Mouse (Mus musculus): ENCODE measurements around the gene Olfr1392.
A peak's percentile ranks its signal among the peaks of the same experiment; 100 is the strongest.
"Not testable (repeated sequence)": the region's sequence is repeated elsewhere in the genome, so short reads cannot be mapped to it uniquely, and the experiment has no call there.

Olfr1392 gene

DNA sequence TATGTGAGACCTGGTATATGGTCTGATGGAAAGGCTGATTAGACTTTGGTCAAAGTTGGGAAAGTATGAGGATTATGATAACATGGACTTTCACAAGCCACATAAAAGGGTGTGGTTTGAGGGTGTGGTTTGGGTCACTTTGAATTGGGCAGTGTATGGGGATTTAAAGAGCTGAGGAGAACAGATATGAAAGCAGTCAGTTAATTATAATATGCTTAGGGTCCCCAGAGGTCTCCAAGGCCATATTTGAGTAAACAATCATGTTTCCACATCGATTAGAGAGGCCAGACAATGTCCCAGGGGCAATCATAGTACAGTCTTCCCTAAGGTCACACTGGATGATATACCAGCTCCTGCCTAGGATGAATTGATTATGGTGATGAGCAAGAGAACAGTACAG lies at the start of gene Olfr1392:
Olfr1392 (plus strand) TSS at position 301 of the 400 bp plus-strand sequence.
- DNase-seq (ENCODE audit: low spot score in 2 of 2) = not testable (repeated sequence)

DNA sequence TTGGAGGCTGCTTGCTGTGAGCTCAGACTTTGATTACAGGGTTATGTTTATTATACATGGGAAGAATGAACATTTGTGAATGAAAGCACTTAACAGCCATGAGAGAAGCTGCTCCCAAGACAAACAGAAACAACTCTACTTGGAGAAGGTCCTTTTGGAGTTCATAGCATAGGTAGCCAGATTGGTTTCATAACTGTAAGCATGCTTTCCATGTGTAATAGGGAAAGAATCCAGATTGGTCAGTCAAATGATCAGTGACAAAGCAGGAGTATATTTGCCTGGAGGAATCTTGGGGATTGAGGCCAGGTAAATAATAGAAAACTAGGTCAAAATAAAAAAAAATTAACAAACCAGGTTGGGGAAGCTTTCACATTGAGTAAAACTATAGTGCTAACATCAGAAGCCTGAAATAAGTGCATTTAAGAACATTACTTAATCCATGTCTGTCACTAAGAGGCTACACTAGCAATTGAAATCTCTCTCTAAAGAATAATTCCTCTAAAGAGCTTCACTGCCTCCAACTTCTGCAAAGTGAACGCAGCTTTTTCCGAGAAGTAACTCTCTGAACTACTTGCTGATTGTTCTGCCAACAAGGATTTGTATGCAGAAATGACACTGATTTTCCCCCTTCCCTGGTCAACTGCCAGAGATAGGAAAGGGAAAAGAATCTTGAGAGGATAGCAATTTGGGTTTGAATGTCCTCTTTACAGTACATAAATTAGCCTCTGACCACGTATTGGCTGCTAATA lies 49.4 kb upstream of the Olfr1392 start:
- DNase-seq (ENCODE audit: low spot score in 2 of 2) = no peak

DNA sequence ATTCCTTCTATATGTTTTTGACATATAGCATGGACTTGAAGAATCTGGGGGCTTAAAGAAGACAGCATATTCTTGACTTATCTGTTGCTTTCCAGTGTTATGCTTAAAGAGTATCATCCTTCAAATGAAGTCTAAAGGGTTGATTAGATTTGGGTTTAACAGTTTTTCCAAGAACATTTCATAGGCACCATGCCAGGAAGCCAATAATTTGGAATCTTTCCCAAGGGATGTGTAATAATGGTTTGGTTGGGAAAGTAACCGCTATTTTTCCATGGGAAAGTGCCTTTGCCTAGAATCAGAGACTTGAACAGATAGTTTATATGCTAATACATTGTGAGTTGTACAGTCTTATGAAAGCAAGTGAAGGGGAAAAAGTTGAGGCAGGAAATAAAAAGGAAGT lies 48.2 kb upstream of the Olfr1392 start:
- DNase-seq (ENCODE audit: low spot score in 2 of 2) = no peak

DNA sequence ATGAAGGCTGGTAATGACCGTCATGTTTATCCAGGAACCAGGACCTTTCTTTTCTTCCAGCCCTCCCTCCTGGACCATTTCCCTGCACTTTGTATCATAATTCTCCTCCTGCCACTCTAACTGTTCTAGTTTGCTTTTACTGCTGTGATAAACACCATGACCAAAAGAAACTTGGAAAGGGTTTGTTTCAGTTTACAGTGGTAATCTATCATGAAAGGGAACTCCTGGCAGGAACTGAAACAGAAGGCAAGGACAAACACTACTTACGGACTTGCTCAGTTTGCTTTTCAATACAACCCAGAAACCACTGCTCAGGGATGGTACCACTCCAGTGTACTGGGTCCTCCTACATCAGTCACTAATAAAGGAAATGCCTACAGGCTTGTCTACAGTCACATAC lies 47.5 kb upstream of the Olfr1392 start:
- DNase-seq (ENCODE audit: low spot score in 2 of 2) = no peak

DNA sequence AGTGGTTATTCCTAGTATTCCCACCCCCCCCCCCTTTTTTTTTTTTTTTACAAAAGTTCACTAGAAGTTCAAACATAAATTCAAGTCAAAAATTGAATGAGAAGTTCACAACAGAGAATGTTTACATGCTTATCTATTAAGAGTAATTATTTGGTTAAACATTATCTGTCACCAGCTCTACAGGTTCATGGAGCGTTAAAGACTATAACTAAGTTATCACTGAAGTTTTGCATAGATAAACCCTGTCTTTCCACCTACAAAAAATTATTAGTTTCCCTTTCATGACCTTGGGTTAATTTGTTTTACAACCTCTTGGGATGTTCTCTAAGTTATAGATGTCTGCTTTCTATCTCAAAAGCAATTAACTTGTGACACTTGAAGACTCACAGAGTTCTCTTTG lies 44.8 kb upstream of the Olfr1392 start:
- DNase-seq (ENCODE audit: low spot score in 2 of 2) = no peak

DNA sequence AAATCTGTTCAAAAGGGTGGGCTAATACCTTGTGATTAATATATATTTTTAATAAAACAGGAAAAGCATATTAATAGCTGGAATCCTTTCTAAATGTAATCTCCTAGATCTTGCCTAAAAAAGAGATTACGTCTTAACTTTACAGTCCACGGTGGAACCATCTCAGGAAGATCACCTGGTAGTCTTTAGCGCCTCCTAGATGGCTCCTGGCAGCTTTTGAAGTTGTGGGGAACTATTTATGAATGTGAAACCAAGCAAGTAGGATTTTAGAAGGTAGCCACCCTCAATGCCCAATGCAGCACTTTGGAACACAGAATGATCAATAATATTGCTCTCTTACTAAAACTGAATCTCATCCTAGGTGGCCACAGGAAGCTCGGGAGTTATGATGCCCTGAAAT lies 44.2 kb upstream of the Olfr1392 start:
- no peak for DNase-seq (ENCODE audit: low spot score in 2 of 2)

DNA sequence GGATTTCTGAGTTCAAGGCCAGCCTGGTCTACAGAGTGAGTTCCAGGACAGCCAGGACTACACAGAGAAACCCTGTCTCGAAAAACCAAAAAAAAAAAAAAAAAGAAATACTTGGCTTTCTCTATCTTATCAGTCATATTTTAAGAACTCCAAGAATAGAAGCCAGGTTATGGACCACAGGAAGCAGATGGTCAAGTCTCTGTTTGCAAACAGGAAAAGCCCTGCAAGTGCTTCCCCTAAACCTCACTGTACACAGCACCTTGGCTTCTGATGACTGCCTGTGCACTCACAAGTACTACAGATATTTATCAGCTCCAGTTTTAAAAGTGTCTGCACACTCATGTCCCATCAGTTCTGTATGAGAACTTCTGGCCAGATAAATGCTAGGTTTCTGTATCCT lies 43.6 kb upstream of the Olfr1392 start:
- no peak for DNase-seq (ENCODE audit: low spot score in 2 of 2)

DNA sequence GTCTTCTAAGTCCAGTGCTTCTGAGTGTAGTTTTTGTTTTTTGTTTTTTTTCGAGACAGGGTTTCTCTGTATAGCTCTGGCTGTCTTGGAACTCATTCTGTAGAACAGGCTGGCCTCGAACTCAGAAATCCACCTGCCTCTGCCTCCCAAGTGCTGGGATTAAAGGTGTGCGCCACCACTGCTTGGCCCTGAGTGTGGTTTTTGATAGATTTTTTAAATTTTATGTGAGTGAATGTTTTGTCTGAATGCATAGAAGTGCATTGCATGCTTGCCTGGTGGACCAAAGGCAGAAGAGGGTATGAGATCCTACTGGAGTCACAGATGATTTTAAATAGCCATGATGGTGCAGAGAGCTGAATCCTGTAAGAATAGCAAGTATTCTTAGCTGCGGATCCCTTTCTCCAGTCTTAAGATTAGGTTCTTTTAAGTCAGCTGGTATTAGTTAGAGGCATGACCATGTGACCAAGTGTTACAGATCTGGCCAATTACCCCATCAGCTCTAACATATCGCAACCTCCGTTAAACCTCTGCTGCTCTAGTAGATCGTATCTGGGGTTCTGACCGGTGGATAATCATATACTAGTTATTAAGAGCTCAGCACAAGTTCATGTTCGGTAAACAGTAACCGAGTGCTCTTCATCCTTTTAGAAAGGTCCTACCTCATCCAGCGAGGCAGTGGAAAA lies 42.0 kb upstream of the Olfr1392 start:
- no peak for DNase-seq (ENCODE audit: low spot score in 2 of 2)

DNA sequence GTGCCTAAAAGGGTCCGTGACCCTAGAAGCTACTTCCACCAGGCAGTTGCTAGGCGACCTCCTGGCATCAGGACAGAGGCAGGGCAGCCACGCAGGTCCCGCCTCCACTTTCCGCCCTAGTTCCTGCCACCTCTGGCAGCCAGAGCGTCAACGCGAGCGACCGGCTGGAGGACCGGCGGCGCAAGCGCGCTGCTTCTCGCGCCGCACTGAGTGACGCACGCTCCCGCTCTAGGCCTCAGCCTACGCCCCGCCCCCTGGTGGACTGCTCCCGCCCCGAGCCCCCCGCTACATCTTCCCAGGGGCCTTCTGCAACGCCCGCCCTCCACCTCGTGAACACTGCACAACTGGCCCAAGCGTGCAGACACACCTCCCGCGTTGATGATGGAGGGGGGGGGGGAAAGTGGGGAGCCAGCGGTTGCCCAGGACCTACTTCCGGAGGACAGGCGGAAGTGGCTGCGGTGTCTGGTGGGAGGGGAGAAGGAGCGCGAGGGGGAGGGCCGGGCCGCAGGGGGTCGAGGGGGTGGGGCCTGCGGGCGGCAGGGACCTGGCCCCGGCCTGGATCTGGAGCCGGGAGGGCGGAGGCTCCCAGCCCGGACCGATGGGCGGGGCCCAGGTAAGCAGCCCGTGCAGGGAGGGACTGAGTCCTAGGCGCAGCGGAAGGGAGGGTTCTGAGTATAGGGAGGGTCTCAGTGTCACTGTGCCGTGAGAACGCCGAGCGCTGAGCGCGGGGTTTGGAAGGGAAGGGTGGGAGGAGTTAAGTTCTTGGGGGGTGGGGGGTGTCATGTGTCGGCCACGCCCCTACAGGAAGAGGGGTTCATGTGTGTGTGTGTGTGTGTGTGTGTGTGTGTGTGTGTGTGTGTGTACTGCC lies 41.1 kb upstream of the Olfr1392 start, which contains the start of gene Mgat1:
Mgat1 (plus strand) TSS at position 465 of the 868 bp plus-strand sequence.
- peak; percentile 85 to 95 for DNase-seq (ENCODE audit: low spot score in 2 of 2)

DNA sequence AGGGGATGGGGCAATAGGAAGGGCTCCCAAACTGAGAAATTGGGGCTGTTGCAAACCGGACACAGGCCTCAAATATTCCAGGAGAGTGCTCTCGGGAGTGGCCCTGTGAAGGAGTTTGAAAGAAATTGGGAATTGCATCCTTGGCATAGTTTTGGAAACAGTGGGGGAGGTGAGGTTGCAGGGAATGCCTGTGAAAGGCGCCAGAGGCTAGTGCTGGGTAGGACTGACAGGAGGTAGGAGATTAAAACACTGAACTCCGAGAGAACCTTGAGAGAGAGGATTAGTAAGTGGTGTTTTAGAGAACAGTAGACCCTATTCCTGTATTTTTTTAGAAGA lies 40.5 kb upstream of the Olfr1392 start:
- DNase-seq (ENCODE audit: low spot score in 2 of 2) = no peak

DNA sequence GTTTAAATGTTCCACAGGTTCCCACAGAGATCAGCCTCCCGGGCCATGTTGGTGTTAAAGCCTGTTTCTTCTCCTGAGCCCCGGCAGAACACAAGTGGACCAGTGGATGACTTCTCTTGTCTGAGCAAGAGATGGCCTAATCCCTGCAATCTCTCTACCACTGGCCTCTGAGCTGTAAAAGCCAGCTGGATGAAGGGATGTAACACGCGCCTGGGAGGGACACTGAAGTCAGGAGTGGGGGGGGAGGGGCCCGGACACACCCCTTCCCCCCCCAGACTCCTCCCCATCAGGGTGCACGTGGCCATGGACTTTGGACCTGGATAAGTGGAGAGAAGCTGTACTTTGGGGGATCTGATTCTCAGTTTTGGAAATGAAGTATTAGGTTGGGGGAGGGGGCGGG lies 39.9 kb upstream of the Olfr1392 start:
- peak in 1 of 2 experiments; percentile 50 for DNase-seq (ENCODE audit: low spot score in 2 of 2)

DNA sequence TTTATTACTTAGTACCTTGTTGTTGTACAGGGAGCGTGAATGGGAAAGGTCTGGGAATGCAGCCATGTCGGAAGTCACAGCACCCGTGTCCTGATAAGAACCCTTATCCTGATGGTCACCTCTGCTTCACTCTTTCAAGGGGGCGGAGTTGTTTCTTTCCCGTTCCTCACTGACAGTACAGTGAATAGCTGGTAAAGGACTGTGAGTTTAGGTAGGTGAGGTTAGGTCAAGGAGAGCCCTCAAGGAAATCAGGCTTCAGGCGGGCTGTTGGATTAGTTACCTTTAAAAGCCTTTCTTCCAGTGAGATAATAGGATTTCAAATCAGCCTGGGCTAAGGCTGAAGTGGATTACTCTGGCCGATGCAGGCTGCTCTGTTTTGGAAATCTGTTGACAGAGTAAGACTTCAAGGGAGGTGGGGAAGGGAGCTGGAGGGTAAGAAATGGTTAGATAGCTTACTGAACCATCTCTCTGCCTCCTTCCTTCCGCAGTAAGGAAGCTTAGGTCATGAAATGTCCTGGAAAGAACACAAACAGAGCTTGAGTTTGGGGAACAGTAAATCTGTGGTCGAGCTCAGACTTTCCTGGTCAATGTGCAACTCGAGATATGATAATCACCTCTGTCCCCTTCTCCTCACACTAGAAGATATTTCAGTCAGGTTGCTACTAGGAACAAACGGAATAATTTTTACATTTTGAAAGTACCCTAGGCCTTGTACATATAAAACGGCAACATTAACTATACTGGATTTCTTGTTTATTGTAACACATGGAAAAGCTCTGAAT lies 39.3 kb upstream of the Olfr1392 start:
- no peak for DNase-seq (ENCODE audit: low spot score in 2 of 2)

DNA sequence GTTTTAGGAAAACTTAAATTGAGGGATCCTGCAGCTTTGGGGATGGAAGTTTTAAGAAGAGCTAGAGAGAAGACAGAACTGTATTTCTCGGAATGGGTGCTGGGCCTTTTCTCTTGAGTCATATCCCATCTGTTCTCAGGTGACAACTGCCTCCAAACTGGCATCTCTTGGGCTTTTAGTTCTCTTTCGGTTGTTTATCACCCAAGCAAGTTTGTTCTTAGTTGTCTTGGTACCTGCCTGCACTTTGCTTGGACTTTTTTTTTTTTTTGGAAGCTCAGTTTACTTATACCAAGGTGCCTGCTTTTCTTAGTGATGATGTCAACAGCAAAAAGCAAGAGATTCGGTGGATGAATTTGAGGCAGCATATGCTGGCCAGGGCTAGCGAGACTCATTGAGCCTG lies 38.6 kb upstream of the Olfr1392 start:
- DNase-seq (ENCODE audit: low spot score in 2 of 2) = no peak

DNA sequence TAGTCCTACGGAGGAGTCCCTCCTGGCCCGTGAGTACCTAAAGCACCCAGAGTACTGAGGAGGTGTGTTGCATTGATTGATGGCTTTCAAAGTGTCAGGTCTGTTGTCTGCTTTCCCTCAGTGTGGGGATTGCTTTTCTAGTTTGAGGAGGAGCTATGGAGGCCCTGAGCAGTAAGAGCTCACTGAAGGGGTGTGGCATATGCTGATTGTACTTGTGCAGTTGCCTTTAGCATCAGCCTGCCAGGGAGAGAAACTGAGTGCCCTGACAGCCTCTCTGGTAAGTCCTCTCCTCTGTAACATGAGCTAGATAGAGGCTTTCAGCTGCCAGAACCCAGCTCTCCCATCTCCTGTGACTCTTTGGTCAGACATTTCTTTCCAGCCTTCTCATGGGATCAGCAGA lies 37.8 kb upstream of the Olfr1392 start:
- DNase-seq (ENCODE audit: low spot score in 2 of 2) = peak in 1 of 2 experiments; percentile 49

DNA sequence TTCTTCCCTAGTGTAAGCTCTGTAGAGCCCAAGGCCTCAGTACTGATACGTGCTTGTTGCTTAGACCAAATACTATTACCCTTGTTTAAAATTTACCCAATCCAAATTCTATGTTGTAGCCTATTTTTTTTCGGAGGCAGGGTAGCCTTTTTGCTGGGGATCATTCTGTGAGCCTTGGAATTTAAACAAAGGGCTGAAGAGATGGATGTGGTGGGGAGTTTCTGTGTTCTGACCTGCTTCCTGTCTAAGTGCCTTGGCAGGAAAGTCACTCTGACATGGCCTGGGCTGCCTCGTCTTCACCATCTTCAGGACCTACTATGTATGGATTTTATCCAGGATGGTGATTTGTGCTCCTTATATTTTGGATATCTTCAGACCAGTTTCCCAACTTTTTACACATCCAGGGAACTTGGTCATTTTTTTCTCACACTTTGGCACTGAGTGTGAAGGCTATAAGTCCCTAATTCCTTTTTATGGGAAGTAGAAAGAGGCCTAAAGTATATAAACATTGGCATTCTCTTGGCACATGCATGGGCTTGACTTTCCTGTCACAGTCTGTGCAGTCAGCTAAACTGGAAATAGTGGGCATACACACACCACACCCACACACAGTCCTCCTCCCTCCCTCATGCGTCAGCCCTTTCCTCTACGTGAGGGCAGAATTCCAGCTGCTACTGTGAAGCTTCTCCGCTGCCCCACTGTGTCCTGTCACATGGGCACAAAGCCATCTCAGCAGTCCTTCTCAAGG lies 36.7 kb upstream of the Olfr1392 start:
- DNase-seq (ENCODE audit: low spot score in 2 of 2) = no peak

DNA sequence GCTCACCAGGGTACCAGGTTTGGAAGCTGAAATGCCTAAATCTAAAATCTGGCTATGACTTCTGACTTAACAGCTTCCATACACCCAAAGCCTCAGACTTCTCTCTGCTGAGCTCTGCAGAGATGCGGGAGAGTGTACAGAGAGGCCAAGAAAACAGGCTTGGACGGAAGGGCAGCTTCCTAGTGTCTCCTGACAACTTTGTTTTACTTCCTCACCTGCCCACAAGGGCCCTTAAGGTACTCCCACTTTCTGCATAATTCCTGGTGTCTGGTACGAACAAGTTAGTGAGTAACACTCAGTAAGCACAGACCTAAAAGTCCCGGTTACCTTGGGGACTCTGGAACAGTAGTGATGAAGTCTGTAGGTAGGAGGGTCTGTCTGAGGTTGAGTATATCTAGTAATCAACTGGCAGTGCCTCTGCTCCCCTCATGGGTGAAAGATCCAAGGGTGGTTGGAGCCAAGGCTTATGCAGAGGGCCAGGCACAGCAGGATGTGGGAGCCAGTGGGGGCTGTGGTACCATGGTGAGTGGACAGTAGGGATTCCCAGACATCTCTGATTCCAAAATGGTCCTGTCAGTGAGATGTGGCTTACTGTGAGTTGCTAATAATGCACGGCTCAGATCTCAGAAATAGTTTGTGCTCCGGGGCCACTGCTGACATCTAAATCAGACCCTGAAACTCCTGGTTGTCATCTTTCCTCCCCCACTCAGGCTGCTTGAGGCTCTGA lies 35.9 kb upstream of the Olfr1392 start:
- DNase-seq (ENCODE audit: low spot score in 2 of 2) = no peak

DNA sequence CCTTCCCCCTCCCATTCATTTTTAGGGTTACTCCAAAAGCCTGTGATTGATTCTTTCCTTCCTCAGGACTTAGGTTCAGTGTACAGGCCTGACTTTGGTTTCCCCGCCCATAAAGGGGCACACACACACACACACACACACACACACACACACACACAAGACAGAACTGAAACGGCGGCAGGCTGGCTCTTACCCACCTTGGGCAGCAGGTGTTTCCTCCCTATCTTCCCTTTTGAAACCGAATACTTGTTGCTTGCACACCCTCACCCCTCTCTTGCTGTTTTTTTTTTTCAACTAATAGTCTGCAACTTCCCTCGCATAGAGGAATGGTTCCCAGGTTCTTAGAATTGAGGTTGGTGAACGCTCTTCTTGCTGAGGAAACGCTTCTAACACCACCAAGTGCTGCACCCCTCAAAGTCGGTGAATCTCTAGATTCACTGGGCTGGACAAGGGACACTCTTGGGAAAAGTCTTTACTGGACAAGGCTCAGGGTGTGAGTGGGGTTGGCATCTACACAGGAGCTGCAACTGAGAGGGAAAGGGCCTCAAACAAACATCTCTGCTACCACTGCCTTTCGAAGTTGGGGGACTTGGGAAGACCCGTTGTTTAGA lies 35.2 kb upstream of the Olfr1392 start:
- DNase-seq (ENCODE audit: low spot score in 2 of 2) = peak; percentile 47 to 78

DNA sequence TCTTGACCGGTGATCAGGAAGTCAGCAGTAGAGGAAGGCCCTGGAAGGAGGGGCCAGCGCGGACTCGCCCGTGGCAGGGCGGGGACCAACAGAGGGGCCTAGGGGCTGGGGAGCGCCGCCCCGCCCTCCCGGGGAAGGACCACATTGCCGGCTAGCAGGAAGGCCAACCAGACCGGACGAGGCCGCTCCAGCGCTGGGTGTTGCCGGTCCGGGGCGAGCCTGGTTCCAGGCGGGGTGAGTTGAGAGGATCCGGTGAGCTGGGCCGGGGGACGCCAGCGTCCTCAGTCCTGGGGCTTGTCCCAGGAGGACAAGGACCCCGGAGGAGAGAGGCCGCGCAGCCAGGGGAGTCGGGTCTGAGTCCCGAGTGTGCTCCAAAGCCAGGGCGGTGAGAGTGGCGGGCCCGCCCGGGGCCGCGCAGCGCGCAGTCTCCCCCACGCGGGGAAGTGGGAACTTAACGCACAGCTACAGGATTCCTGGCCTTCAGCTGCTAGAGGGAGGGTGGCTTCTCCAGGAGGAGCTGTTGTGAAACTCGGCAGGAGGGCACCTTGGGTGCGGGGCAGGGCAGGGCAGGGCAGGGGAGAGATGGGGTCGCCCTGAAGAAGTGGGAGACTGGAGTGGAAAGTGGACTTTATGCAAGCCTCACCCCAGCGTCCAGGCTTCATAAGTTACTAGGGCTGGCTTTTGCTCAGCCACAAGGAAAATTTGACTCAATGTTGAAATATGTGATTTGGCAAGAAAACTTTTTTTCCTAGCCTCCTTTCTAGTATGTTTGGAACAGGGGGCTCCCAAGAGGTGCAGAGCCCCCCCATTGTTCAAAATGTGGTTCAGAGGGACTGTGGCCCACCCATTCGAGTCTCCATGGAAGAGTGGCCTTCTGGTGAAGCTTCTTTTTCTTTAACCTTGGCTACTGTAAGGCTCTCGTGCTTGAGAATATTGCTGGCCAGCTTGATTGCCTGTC lies 34.4 kb upstream of the Olfr1392 start:
- DNase-seq (ENCODE audit: low spot score in 2 of 2) = peak; percentile 89 to 90

DNA sequence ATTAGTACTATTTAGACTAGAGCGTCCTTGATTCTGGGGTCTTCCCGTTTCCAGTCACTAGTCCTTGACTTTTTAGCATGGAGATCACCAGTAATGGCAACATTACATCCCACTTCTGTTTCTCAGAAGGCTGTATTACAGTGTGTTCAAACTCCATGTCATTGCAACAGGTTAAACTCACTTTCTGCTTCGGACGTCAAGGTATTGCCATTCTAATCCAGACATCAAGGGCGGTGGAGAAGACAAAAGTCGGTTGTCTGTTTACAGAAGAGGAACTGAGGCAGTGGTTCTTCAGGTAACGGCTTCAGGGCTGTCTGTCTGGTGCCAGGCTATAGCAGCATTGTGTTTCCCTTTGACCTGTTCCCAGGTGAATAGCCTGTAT lies 33.7 kb upstream of the Olfr1392 start:
- DNase-seq (ENCODE audit: low spot score in 2 of 2) = no peak

Measured in spleen, postnatal 10 days (tissue).